16 mouse cellular contexts compared by ENCODE assay signal in the genomic region with DNA sequence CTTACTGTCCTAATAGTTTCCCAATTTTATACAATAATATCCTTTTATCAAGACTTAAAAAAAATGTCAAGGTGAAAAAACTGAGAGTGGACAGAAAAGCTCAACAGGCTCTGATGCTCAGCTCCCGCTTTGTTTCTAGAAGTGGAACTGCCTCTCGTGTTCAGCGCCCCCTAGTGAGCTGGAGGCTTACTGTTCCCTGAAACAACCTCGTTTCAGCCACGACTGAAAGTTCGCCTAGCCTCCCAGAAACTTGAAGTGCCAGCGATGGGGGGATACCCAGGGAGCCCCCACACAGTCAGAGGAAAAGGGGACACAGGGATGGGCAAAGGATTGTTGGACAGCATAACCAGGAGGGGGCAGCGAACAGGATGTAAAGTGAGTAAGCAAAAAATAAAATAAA. TPM values are rescaled to one million over a fixed set of nuclear protein-coding genes. Genes with fewer than 3 reads are reported as not detected.
DNase-seq lines count a peak whose midpoint lies in the region; ATAC-seq and TF ChIP-seq lines count a peak whose summit lies in the region.
"Had no signal": no experiment of that assay in that cellular context is flagged by ENCODE, and none has a peak within 500 bp of the region (broad histone marks: within the 10 kb centered on the region; RNA-seq: fewer than 3 reads in every experiment).

No protein-coding gene starts in this region.

- H3K4me2 ChIP-seq in forebrain, embryonic 15.5 days (replicated peaks), result no peak overlapping the region
- H3K4me2 ChIP-seq: embryonic facial prominence, embryonic 12.5 days; liver, embryonic 13.5 days; midbrain, embryonic 15.5 days had no signal

- peak; percentile 78 for TF ChIP-seq CTCF in Patski (IDR thresholded peaks at IDR 0.05)

- no peak overlapping the region for H3K9ac ChIP-seq in forebrain, embryonic 15.5 days (replicated peaks)
- H3K9ac ChIP-seq: embryonic facial prominence, embryonic 12.5 days; liver, embryonic 13.5 days; midbrain, embryonic 15.5 days had no signal

- no peak for ATAC-seq in Patski
- ATAC-seq in forebrain, embryonic 15.5 days (replicated peaks), result no peak
- ATAC-seq: hindbrain, postnatal 0 days; midbrain, embryonic 15.5 days had no signal

- H3K27ac ChIP-seq in forebrain, embryonic 15.5 days (replicated peaks), result no peak overlapping the region
- H3K27ac ChIP-seq: embryonic facial prominence, embryonic 12.5 days; hindbrain, postnatal 0 days; left cerebral cortex, adult 2 months; liver, embryonic 13.5 days; macrophage; midbrain, embryonic 15.5 days had no signal

- CTCF ChIA-PET in Patski (lab: Charles Lee), result no interaction called here

- no peaks in the 10 kb centered on the region for H3K9me3 ChIP-seq in forebrain, embryonic 15.5 days
- H3K9me3 ChIP-seq: midbrain, embryonic 15.5 days had no signal

- DNase-seq in kidney, postnatal 10 days, result peak; percentile 19
- no peak for DNase-seq in kidney, postnatal 14 days
- peak; percentile 18 for DNase-seq in thymus, postnatal 4 days
- no peak for DNase-seq in thymus, adult 18-20 months
- no peak for DNase-seq in Patski (ENCODE audit: low read depth, low spot score)
- peak; percentile 11 for DNase-seq in testis, postnatal 14 days (ENCODE audit: low spot score)
- no peak for DNase-seq in cerebellum, postnatal 4 days (ENCODE audit: low spot score in 2 of 2)
- DNase-seq: adrenal gland, adult 8-10 months; heart, postnatal 14 days; liver, embryonic 13.5 days had no signal

- WGBS in forebrain, embryonic 15.5 days, result 88% methylated on average over 8 of the region's 8 CpGs

- H3K36me3 ChIP-seq in forebrain, embryonic 15.5 days, result no peaks in the 10 kb centered on the region
- H3K36me3 ChIP-seq: embryonic facial prominence, embryonic 12.5 days; liver, embryonic 13.5 days; midbrain, embryonic 15.5 days had no signal

- H3K4me1 ChIP-seq in forebrain, embryonic 15.5 days, result no peaks in the 10 kb centered on the region
- H3K4me1 ChIP-seq: embryonic facial prominence, embryonic 12.5 days; liver, embryonic 13.5 days; midbrain, embryonic 15.5 days had no signal

- POLR2A ChIA-PET in Patski (lab: Charles Lee), result no interaction called here

- H3K4me3 ChIP-seq in forebrain, embryonic 15.5 days, result no peak overlapping the region
- H3K4me3 ChIP-seq: embryonic facial prominence, embryonic 12.5 days; left cerebral cortex, adult 2 months; liver, embryonic 13.5 days; midbrain, embryonic 15.5 days had no signal

- H3K27me3 ChIP-seq in Patski, result no peaks in the 10 kb centered on the region
- no peaks in the 10 kb centered on the region for H3K27me3 ChIP-seq in forebrain, embryonic 15.5 days
- H3K27me3 ChIP-seq: embryonic facial prominence, embryonic 12.5 days; liver, embryonic 13.5 days; midbrain, embryonic 15.5 days had no signal

- in situ Hi-C loops in Patski (cut with MboI; ENCODE audit: low pct_unique_long_range_greater_than_20kb), result no loop called here

RNA-seq across cellular contexts. Expression of gene Bmpr1b, which starts 26.9 kb away (rescaled TPM):
- not detected for polyA plus RNA-seq in Patski (2021)
- 5.5 and 5.8 TPM in 2 replicates for polyA plus RNA-seq in forebrain, embryonic 15.5 days (2015; fragmentation: Nextera tagmentation; extraction: Ambion mirVana)
- polyA plus RNA-seq: macrophage had no signal

Comparison
In these comparisons a context has a peak if more than half of its experiments do, and no peak if none do; other contexts are left out.
1. DNase-seq: peak in kidney, postnatal 10 days (single experiment), thymus, postnatal 4 days (single experiment) and testis, postnatal 14 days (single experiment); none in kidney, postnatal 14 days (single experiment), thymus, adult 18-20 months (0 of 2), Patski (single experiment) and cerebellum, postnatal 4 days (0 of 2).